Mouse (Mus musculus): Measurements from ENCODE around the gene Ttc23.
A peak's percentile ranks its signal among the peaks of the same experiment; 100 is the strongest.

The Ttc23 gene

DNA sequence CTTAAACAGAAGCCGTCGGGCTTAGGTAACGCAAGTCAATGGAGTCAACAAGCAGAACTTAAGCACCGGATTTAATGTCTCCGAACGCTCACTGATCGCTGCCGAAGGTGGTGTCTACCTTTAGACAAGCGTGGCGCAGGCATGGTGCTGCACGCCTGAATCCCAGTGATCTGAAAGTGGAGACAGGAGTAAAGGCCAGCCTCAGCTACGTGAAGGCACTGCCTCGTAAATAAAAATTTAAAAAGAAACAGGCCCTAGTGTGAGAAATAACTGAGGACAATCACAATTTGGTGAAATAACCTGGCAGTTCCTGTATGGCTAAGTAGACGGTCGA is 1.6 kb upstream of the Ttc23 start:
- no peak for DNase-seq

GRCm38 (mm10) chr7:67646131-67646530 is 1.1 kb upstream of the Ttc23 start:
- no peak for DNase-seq

- DNase-seq: no peak
Measured at GRCm38 (mm10) chr7:67648376-67648775, 1.2 kb downstream of the Ttc23 start.

GRCm38 (mm10) chr7:67652211-67652610 is 5.0 kb downstream of the Ttc23 start:
- DNase-seq: no peak

DNA sequence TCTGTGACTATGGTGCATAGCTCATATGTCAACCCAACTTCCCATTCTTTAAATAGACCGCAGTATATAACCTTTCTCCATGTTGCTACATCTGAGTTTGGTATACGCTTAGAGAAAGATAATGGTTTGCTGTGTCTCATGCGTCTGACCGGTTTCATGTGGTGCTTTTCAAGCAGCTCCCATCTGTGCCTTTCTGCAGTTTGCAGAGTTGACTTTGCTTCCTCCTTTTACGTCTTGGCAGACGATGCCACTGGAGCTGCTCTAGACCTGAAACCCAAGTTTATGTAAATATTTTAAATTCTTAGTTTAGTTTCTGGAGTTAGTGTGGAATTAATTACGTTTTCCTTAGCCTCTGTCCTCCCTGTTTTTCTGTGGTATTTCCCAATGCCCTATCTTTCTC is 7.5 kb downstream of the Ttc23 start:
- no peak for DNase-seq

- no peak for DNase-seq
Measured at GRCm38 (mm10) chr7:67655186-67655585, 8.0 kb downstream of the Ttc23 start.

GRCm38 (mm10) chr7:67658110-67658509 is 10.9 kb downstream of the Ttc23 start:
- DNase-seq: no peak

GRCm38 (mm10) chr7:67662424-67662823 is 15.2 kb downstream of the Ttc23 start:
- DNase-seq: no peak

DNA sequence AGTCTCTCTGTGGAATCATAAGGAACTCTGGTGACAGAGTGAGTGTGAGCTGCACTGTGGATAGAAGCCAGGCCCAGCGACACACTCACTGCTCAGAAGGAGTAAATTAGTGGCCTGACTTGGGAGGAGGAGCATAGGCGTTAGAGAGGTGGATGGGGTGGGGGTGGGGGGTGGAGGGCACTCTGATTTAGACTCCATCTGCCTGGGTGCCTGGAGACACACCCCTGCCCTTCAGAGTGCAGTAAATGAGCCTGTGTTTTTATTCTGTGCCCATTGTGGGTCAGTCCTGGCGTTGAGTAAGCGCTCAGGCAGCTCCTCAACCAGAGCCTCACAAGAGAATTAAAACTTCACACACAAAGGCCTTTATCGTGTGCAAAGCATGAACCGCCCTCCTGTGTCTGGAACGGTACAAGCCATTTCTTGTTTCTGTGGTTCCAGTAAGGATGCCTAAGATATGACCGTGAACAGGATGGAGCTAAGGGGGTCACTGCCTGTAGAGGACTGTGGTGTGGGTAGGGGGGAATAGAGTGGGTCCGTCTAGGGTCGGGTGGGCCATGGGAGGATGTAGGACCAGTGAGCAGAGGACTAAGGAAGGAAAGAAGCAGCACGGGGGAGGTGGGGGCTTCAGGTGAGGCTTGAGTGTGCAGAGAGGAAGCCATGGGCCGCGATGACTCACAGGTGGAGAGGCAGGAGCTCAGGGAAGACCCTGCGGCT is 16.9 kb downstream of the Ttc23 start:
- DNase-seq: no peak

GRCm38 (mm10) chr7:67670965-67671364 is 23.8 kb downstream of the Ttc23 start:
- DNase-seq: no peak

GRCm38 (mm10) chr7:67672650-67673049 is 25.4 kb downstream of the Ttc23 start:
- DNase-seq: peak; percentile 73

- no peak for DNase-seq
Measured at GRCm38 (mm10) chr7:67673656-67674055, 26.4 kb downstream of the Ttc23 start.

- DNase-seq: no peak
Measured at GRCm38 (mm10) chr7:67678878-67679499, 31.8 kb downstream of the Ttc23 start.

- DNase-seq: no peak
Measured at GRCm38 (mm10) chr7:67681078-67681477, 33.9 kb downstream of the Ttc23 start.

DNA sequence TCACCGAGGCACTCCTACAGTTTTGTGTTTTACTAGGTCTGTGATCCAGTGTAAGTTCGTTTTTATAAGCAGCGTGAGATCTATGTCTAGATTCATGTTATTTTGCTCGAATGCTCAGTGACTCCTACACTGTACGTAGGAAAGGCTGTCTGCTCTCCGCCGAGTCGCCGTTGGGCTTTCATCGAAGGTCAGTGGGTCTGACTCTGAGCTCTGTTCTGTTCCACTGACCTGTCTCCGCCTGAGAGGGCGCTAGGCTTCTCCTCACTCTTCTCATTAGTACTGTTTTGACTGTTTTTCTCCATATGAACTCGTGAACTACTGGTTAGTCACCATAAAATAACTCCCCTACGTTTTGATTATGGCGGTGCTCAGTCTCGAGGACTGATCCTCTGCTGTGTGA is 35.8 kb downstream of the Ttc23 start:
- DNase-seq: no peak

- DNase-seq: no peak
Measured at GRCm38 (mm10) chr7:67686545-67686944, 39.3 kb downstream of the Ttc23 start.

DNA sequence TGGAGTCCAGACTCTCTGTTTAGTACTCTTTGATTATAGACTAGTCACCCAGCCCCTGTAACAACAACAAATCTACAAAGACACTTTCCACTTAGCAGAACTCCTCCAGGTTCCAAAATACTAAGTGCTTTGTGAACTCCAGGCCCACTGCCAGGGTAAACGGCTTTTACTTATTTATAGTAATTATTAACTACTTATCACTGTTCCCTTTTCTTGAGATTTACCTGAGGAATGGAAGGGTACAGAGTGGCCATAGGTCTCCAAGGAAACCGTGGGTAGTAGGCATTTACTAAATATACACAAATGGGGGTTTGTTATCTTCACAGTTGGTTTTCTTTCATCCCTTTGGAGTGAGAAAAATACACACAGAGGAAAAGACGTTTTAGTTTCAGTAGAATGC is 41.1 kb downstream of the Ttc23 start:
- DNase-seq: no peak

- DNase-seq: no peak
Measured at GRCm38 (mm10) chr7:67689793-67690192, 42.6 kb downstream of the Ttc23 start.

- no peak for DNase-seq
Measured at GRCm38 (mm10) chr7:67691036-67691435, 43.8 kb downstream of the Ttc23 start.

DNA sequence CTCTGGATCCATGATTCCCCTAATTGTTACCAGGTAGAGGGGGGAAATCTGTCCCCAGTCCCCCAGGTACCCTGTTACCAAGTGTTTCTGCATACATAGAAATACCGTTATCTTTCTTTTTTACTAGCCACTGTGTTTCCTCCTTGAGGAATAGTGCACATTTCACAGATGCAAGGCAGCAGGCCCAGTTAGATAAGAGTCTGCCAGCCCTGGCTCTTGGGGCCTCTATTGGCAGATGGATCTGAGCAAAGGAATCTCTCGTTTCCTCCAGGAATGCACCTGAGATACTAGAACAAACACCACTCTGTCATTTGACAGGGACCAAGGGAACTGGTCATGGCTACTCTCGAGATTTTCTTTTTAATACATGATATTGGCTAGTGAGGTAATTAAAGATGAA is 44.9 kb downstream of the Ttc23 start:
- DNase-seq: no peak

GRCm38 (mm10) chr7:67692791-67693538 is 45.8 kb downstream of the Ttc23 start:
- no peak for DNase-seq

GRCm38 (mm10) chr7:67695906-67696305 is 48.7 kb downstream of the Ttc23 start:
- DNase-seq: no peak

DNA sequence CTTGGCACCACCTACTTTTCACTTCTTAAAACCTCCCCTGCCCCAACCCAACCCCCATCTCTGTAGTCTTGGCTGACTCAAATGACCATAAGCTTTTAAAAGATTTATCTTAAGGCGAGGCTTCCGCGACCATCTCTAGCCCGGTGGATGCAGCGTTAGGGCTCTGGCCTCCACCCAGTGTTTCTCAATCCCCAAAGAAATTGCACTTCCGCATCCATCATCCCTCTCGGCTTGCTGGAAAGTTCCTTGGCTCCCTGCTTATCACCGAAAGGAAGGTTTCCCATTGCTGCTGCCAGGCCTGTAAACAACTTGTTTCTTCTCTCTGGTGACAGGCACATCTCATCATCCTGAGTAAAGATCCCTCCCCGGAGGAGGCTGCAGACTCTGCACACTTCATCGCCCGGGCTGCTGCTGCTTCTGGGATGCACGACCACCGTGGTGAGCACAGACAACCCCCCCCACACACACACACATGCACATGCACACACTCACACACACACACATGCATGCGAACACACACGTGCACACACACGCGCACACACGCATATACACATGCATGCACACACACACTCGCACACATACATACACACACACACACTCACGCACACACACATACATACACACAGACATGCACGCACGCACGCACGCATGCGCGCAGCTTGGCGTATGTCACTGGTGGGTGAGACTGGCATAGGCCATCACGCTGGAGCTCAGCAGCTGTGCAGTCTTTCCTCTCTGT is 50.9 kb downstream of the Ttc23 start:
- DNase-seq: no peak

DNA sequence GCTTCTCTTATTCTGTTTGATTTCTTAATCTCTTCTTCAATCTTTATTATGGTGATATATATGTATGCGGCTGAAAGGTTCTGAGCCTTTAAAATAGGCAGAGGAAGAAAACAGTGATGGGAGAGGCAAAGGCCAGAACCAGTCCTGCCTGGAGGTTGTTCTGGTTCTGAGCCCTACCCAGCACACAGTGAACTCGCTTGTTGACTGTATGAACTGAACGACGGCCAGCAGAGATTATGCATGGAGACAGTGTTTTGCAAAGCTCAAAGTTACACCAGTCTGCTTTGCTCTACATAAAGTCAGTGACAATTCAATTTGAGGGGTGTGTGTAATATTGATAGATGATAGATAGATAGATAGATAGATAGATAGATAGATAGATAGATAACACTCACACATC is 52.1 kb downstream of the Ttc23 start:
- no peak for DNase-seq
